Mouse (Mus musculus) embryonic facial prominence, embryonic 10.5 days (tissue): Measurements from ENCODE around the gene Polr2j. TPM values are rescaled to one million over a fixed set of nuclear protein-coding genes. Genes with fewer than 3 reads are reported as not detected.
"Not testable (repeated sequence)": the region's sequence is repeated elsewhere in the genome, so short reads cannot be mapped to it uniquely, and the experiment has no call there.

Experiments used
- DNase-seq: peaks from one replicate; pipeline ENCODE4 v3.0.0-alpha.2; 2017; ENCODE audit warnings: low spot score
- H3K27ac ChIP-seq: fragments of 300-500 bp; sonication (generic); replicated peaks from 2 replicates; pipeline ENCODE4 v1.5.1; 2016; ENCODE audit warnings: mild to moderate bottlenecking
- H3K27me3 ChIP-seq: fragments of 300-500 bp; sonication (generic); replicated peaks from 2 replicates; pipeline ENCODE4 v1.6.1; 2016; ENCODE audit warnings: low read depth, mild to moderate bottlenecking; ENCODE audit not compliant: poor library complexity, severe bottlenecking
- H3K36me3 ChIP-seq: fragments of 300-500 bp; sonication (generic); replicated peaks from 2 replicates; pipeline ENCODE4 v1.6.1; 2016; ENCODE audit warnings: mild to moderate bottlenecking, moderate library complexity
- H3K4me1 ChIP-seq: fragments of 300-500 bp; sonication (generic); 2 replicates; pipeline ENCODE4 v1.6.1; 2016
- H3K4me3 ChIP-seq: fragments of 300-500 bp; sonication (generic); 2 replicates; pipeline ENCODE4 v1.5.1; 2016; ENCODE audit warnings: mild to moderate bottlenecking, moderate library complexity
- H3K9me3 ChIP-seq: fragments of 300-500 bp; sonication (generic); 2 replicates; pipeline ENCODE4 v1.6.1; 2016; ENCODE audit warnings: mild to moderate bottlenecking
- WGBS: fragments of 180-500 bp; shearing (Covaris S2); methylation state at CpG from one replicate; pipeline ENCODE4 v1.1.7; 2016; 5-methylcytosine and 5-hydroxymethylcytosine counted together
- polyA plus RNA-seq: library from polyadenylated mRNA; unstranded; fragments of >200 nt; fragmentation: Nextera tagmentation; extraction: Ambion mirVana; gene quantifications from 2 replicates; pipeline ENCODE4 v1.2.1, GENCODE M21; 2016

The Polr2j gene
- polyA plus RNA-seq, 1 experiment from 2014 or later = 301 TPM

GRCm38 (mm10) chr5:136149134-136149576 is 32.7 kb downstream of the Polr2j start:
- not testable (repeated sequence) for H3K27me3 ChIP-seq, H3K36me3 ChIP-seq, H3K9me3 ChIP-seq, H3K27ac ChIP-seq, H3K4me3 ChIP-seq, H3K4me1 ChIP-seq, DNase-seq
- 73% methylated on average over 5 of the region's 5 CpGs for WGBS

- no peak overlapping the region for H3K4me3 ChIP-seq
- H3K4me1 ChIP-seq = no peaks in the 10 kb centered on the region
- H3K9me3 ChIP-seq = no peaks in the 10 kb centered on the region
- no peaks in the 10 kb centered on the region for H3K27me3 ChIP-seq
- H3K36me3 ChIP-seq = no peaks in the 10 kb centered on the region
- no peak for DNase-seq
- 83% methylated on average over 8 of the region's 8 CpGs for WGBS
- H3K27ac ChIP-seq = no peak overlapping the region
Observed at GRCm38 (mm10) chr5:136152365-136152764, 35.9 kb downstream of the Polr2j start.

GRCm38 (mm10) chr5:136155399-136155798 is 39.0 kb downstream of the Polr2j start:
- H3K4me1 ChIP-seq = no peaks in the 10 kb centered on the region
- H3K27me3 ChIP-seq = no peaks in the 10 kb centered on the region
- 87% methylated on average over 5 of the region's 5 CpGs for WGBS
- H3K4me3 ChIP-seq = no peak overlapping the region
- H3K9me3 ChIP-seq = no peaks in the 10 kb centered on the region
- 0 out of 2 replicates have a peak, but pooled peaks cover 3% of the 10 kb centered on the region for H3K36me3 ChIP-seq
- DNase-seq = no peak
- no peak overlapping the region for H3K27ac ChIP-seq

GRCm38 (mm10) chr5:136160084-136160483 is 43.7 kb downstream of the Polr2j start:
- WGBS = 93% methylated on average over 11 of the region's 12 CpGs
- not testable (repeated sequence) for H3K4me1 ChIP-seq, H3K27me3 ChIP-seq, H3K9me3 ChIP-seq, DNase-seq, H3K27ac ChIP-seq, H3K4me3 ChIP-seq, H3K36me3 ChIP-seq

- Histone ChIP-seq H3K36me3 (peaks cover 21% of the 10 kb centered on the region; the same call in 1 of the 2 replicates), H3K4me3 (no peak overlapping the region), H3K27ac (no peak overlapping the region), H3K9me3 (peaks cover 6% of the 10 kb centered on the region; the same call in 1 of the 2 replicates), H3K27me3 (no peaks in the 10 kb centered on the region), H3K4me1 (no peaks in the 10 kb centered on the region)
- 85% methylated on average over 11 of the region's 11 CpGs for WGBS
- DNase-seq = no peak
Observed at GRCm38 (mm10) chr5:136163807-136164474, 47.5 kb downstream of the Polr2j start.

- H3K36me3 ChIP-seq = peaks cover 20% of the 10 kb centered on the region; the same call in 1 of the 2 replicates
- 77% methylated on average over 8 of the region's 8 CpGs for WGBS
- no peaks in the 10 kb centered on the region for H3K27me3 ChIP-seq
Observed at GRCm38 (mm10) chr5:136165246-136165645, 48.8 kb downstream of the Polr2j start.

GRCm38 (mm10) chr5:136167296-136167695 is 50.9 kb downstream of the Polr2j start:
- Histone ChIP-seq H3K27me3 (peaks cover 7% of the 10 kb centered on the region; the same call in 1 of the 2 replicates), H3K4me1 (peaks cover 21% of the 10 kb centered on the region), H3K27ac (no peak overlapping the region), H3K9me3 (peaks cover 6% of the 10 kb centered on the region; the same call in 1 of the 2 replicates), H3K36me3 (peaks cover 14% of the 10 kb centered on the region; the same call in 1 of the 2 replicates), H3K4me3 (no peak overlapping the region)
- DNase-seq = no peak
- WGBS = 91% methylated on average over 4 of the region's 4 CpGs

More at GRCm38 (mm10) chr5:136165246-136165645, 48.8 kb downstream of the Polr2j start:
- H3K9me3 ChIP-seq = peaks cover 6% of the 10 kb centered on the region; the same call in 1 of the 2 replicates
- peaks cover 8% of the 10 kb centered on the region for H3K4me1 ChIP-seq
- DNase-seq = no peak
- no peak overlapping the region for H3K4me3 ChIP-seq
- H3K27ac ChIP-seq = no peak overlapping the region

- H3K36me3 ChIP-seq = peaks cover 14% of the 10 kb centered on the region; the same call in 1 of the 2 replicates
- WGBS = 93% methylated on average over 3 of the region's 3 CpGs
- peaks cover 21% of the 10 kb centered on the region for H3K4me1 ChIP-seq
- no peak overlapping the region for H3K4me3 ChIP-seq
- H3K27me3 ChIP-seq = peaks cover 7% of the 10 kb centered on the region; the same call in 1 of the 2 replicates
- peaks cover 6% of the 10 kb centered on the region; the same call in 1 of the 2 replicates for H3K9me3 ChIP-seq
- no peak overlapping the region for H3K27ac ChIP-seq
- no peak for DNase-seq
Observed at GRCm38 (mm10) chr5:136168071-136168470, 51.6 kb downstream of the Polr2j start.

- Histone ChIP-seq H3K9me3 (peaks cover 6% of the 10 kb centered on the region; the same call in 1 of the 2 replicates), H3K4me3 (peak overlapping the region; percentile 64), H3K27me3 (peaks cover 7% of the 10 kb centered on the region; the same call in 1 of the 2 replicates), H3K4me1 (peaks cover 21% of the 10 kb centered on the region), H3K36me3 (peaks cover 14% of the 10 kb centered on the region; the same call in 1 of the 2 replicates), H3K27ac (peak overlapping the region; percentile 75)
- DNase-seq = no peak
- 13% methylated on average over 15 of the region's 15 CpGs for WGBS
Observed at GRCm38 (mm10) chr5:136169626-136170511, 53.4 kb downstream of the Polr2j start.

- 7% methylated on average over 49 of the region's 49 CpGs for WGBS
- Histone ChIP-seq H3K27me3 (peaks cover 7% of the 10 kb centered on the region; the same call in 1 of the 2 replicates), H3K36me3 (peaks cover 14% of the 10 kb centered on the region; the same call in 1 of the 2 replicates), H3K27ac (peak within 1 kb of the TSS; percentile 75), H3K4me1 (peaks cover 21% of the 10 kb centered on the region), H3K4me3 (peak within 1 kb of the TSS; percentile 64), H3K9me3 (peaks cover 6% of the 10 kb centered on the region; the same call in 1 of the 2 replicates)
- peak; percentile 91 for DNase-seq
Observed at GRCm38 (mm10) chr5:136170512-136171362, 54.3 kb downstream of the Polr2j start, which contains the start of gene Orai2. Orai2 (minus strand) TSS chr5:136170713.

GRCm38 (mm10) chr5:136171363-136172341 is 55.2 kb downstream of the Polr2j start:
- no peak for DNase-seq
- Histone ChIP-seq H3K27me3 (peaks cover 7% of the 10 kb centered on the region; the same call in 1 of the 2 replicates), H3K36me3 (peaks cover 16% of the 10 kb centered on the region), H3K9me3 (peaks cover 6% of the 10 kb centered on the region; the same call in 1 of the 2 replicates), H3K27ac (peak overlapping the region; percentile 75; the same call in 1 of the 2 replicates), H3K4me1 (peaks cover 21% of the 10 kb centered on the region), H3K4me3 (peak overlapping the region; percentile 64)
- WGBS = 39% methylated on average over 17 of the region's 17 CpGs
